Mouse (Mus musculus): ENCODE measurements around the gene Ctnnbl1.

The Ctnnbl1 gene

GRCm38 (mm10) chr2:157795627-157796423 lies 58.6 kb downstream of the Ctnnbl1 start:
- DNase-seq: no peak

GRCm38 (mm10) chr2:157799533-157799932 lies 62.3 kb downstream of the Ctnnbl1 start:
- no peak for DNase-seq

DNA sequence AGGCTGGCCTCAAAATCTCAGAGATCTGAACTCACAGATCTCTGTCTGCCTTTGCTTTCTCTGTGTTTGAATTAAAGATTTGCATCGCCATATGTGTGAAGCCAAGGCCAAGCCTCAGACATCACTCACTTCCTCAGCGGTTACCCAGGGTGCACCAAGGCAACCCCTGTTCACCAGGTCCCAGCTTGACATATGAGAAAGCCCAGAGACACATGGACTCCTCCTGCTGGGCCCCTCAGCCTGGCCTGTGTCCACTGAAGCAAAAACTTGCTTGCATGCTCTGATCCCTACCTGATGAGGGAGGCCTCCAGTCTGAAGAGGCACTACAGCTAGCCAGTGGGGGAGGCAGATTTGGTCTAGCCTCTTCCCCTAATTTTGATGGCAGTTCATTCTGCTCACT lies 63.1 kb downstream of the Ctnnbl1 start:
- DNase-seq: no peak

DNA sequence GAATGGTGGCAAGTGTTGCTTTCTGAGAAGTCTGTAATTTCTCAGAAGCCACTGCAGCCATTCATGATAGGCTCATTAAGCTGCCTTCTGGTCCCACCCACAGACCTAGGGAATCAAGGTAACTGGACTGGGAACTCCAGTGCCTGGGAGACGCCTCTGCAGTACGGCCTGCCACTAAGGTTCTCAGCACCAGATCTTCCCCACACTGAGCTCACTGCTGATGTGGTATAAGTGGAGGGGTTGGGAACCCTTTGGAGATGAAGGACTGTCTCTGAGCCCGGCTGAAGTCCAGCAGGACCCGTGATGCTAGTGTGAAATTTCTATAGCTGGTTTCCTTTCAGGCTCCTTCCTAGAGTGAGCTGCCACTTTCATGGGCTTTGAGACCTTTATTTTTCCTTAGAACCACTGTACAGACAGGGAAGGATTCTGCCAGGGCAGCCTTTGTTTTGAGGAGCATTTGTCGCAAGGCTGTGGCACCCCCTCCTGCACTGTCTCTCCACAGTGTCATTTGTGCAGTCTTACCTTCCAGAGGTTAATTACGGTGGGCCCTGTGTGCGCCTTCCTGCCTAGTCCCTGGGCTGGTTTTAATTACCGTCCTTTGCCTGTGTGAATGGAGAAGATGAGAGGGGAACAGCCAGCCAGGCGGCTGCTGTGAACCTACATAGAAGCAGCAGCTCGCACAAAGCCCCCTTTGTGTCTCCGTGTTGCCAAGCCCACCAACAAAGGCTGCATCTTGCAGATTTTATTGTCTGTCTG lies 63.7 kb downstream of the Ctnnbl1 start:
- peak; percentile 23 to 24 for DNase-seq

DNA sequence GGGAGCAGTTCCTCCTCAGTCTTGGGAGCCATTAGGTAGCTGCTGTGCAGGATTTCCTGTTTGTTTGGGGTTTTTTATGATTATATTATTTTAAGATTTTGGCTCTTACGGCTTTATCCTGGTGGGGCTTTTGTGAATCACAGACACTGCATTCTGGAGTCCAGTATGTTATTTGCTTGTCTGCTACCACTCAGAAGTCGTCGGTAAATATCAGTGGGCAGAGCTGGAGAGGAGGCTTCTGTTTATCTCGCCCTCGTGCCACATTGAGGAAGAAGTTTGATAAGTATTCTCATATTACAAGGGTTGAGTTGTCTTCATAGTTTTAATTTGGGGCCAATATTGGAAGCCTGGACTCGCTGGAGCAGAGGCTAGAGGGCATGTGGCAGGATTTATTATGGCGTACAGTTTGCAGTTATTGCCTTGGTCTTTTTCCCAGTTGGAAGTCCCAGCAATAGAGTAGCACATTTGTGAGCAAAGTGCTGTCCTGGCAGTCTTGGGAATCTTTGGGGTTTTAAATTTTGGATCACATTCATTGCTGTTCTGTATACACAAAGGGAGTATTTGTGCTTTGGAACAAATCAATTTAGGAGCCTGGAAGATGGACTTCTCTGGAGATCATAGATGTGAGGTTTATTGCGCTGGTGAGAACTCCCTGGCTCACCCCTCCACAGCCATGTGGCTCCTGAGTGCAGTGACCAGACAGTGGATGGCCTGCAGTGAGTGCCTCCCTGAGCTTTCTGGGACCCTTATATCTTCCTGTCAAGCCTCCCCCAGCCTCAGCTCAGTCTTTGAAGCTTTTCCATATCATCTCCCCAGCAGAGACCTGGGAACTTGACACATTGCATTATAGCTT lies 64.5 kb downstream of the Ctnnbl1 start:
- no peak for DNase-seq

DNA sequence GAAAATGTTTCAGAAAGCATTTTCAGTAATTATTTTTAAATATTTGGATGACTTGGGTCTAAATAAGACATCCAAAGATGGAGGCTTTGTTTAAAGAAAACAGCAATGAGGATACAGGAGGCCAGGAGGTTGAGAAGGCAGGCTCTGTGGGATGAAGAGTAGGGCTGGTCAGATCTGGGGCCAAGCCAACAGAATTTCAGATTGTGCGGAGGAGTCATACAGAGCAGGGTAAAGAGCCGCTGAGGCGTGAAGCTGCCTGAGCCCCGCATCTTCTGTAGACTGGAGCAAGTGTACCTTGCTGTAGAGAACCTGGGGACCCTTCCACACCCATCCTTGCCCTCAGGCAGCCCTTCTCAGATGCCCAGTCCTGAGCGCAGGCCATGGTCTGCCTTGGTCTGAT lies 65.5 kb downstream of the Ctnnbl1 start:
- peak in 1 of 2 experiments; percentile 27 for DNase-seq

DNA sequence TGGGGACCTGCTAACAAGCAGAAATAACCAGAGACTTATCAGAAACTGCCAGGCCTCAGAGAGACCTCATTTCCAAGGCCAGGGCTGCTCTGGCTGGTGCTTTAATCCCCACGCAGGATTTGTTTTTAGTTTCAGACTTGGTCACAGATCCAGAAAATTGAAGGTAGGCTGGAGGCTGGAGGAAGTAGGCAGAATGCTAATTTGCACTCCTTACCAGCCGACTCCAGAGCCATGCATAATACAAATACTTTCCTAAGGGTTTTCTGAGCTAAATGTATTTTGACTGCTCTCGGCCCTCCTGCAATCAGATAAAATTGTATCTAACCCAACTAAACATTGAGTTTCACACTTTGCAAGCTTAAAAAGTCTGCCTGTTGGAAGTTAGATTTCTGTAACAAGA lies 67.2 kb downstream of the Ctnnbl1 start:
- no peak for DNase-seq

- DNase-seq: peak in 1 of 2 experiments; percentile 32
Observed at GRCm38 (mm10) chr2:157805091-157805490, 67.9 kb downstream of the Ctnnbl1 start.

DNA sequence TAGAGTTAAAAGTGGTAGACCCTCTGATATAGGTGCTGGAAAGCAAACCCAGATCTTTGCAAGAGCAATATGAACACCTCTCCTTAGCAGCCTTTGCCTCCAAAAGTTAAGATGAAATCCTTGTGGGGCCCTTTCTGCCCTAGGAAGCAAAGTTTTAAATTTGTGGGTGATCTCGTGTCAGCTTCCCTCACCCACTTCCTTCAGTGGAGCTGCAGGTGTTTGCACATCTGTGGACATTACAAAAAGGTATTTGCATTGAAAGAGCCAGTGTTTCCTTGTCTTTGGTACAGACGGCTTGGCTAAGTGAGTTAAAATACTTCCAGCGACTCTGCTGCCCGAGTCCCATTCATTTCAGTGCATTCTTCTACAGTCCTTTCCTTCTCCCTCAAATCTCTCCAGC lies 69.9 kb downstream of the Ctnnbl1 start:
- no peak for DNase-seq

DNA sequence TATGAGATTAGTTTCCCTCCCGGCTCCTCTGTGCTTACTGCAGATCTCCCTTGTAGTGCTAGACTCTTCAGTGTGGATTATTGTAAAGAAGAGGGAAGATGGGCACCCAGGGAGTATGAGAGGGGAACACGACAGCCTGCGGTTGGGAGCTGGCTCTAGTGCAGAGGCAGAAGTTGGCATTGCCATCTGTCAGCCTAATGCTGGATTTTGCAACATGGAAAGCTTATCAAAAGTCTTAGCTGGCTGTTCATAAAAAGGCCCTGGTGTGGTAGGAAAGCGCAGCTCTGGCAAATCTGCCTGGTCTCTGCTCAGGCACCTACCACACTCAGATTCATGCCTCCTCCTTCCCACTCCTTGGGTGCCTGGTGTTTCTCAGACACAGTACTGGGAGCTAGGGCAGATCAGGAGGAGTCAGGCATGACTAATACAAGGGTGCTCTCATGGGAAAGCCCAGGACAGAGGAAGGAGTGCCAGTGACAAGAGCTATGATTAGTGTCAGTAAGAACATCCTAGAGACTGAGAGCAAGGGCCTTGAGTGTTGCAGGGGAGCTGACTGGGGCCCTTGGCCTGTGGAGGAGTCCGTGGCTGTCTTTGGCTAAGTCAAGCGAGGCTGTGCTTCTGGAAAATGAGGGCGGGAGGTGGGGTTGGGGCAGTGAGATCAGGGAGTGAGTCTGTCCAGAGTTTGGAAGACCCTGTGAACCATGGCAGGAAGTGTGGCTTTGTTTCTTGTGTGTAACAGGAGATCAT lies 70.6 kb downstream of the Ctnnbl1 start:
- peak in 1 of 2 experiments; percentile 37 for DNase-seq

DNA sequence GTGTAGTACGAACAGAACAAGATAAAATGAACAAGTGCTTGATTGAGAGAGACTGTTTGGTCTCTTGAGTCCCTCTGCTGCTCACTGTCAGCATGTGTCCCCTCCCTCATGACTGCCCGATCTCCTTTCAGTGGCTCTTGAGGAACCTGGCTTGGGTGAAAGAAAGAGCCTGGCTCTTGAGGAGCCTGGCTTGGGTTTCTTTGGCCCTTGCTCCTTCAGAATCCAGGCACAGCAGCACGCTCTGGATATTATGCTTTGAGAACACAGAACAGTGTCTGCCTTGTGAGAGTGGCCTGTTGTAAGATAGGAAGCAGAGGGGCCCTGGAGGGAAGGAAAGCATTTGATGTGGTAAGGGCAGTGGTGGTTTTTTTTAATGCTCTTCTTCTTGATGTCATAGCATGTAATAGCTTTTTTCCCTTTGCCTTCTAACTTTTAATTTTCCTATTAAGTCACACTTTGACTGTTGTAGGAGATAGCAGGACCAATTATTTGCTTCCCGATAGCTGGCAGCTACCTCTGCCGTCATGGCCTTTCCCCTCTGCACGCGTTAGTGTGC lies 71.2 kb downstream of the Ctnnbl1 start:
- no peak for DNase-seq

DNA sequence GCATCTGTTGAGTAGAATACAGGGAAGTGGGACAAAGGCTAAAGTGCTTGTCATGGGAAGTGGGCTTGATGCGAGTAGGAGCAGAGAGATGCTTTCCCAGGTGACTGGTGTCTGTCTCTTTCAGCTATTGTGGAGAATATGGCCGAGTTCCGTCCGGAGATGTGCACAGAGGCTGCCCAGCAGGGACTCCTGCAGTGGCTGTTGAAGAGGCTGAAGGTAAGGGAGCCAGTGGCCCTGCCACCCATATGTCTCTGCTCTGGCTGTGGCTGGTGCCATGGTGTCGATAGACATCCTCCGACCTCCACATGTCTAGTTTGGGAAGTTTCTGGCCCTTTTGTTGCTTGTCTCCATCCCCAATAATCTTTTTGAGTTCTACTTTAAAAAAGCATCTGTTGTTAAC lies 72.1 kb downstream of the Ctnnbl1 start:
- no peak for DNase-seq

DNA sequence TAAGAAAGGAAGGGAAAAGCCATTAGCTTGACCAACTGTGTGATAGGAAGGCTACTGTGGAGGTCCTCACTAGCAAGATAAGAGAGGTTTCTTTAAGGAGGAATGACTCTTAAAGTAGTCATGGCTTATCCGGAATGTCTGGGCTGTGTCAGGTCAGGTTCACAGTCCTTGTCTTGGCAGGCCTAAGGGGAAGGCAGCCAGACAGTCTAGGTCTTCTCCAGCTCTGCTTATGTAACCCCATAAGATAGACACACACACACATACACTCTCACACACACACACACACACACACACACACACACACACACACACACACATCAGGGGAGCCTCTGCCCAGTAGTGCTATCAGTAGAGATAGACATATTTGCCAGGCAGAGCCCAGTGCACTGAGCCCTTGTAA lies 73.5 kb downstream of the Ctnnbl1 start:
- no peak for DNase-seq

GRCm38 (mm10) chr2:157813121-157813520 lies 75.9 kb downstream of the Ctnnbl1 start:
- DNase-seq: no peak

DNA sequence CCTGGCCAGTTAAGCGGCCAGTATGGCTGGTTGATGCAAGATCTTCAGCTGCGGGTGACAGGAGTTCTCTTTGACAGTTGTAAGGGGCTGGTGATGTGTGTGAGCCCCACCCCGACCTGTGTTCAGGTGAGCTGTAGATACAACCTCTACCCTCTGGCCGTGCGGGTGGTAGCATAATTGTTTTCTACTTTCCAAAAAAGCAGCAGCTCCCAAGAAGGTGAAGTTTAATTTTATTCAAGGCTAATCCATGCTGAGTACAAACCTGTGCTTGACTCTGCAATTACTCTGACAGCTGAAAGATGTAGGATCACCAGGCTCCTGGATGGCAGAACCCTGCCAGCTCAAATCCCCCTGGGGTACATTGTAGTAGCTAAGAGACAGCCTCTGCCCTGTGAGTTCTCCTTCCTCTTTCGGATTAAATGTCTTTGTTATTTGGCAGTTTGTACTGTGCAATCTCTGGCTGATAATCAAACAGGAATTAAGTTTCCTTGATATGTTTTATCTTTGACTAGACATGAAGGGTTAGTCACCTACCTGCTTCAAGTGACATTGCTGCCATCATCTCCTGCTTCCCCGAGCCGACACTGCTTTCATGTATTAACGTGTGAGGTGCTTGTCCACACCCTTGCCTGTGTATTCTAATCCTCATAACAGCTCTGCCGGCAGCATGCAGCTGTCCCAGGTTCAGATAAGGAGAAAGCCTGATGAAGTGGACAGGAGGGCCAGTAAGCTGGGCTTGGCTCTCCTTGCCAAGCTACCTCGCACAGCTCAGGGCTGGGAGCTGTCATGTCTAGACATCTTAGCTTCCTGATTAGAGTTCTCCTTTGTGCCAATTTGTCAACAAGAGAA lies 77.1 kb downstream of the Ctnnbl1 start:
- DNase-seq: no peak

DNA sequence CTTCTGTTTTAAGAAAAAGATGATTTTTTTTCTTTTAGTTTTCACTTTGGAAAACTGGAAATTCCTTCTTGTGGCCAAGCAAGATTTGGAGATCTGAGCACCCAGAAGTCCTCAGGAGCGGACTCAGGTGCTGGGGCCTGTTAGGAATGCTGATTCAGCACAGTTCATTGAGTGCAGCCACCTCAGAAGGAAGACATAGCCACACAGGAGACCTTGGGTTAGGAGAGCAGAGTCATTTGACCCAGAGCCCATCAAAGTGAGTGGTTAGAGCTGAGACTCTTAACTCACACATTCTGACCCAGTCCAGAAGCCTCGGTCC lies 77.7 kb downstream of the Ctnnbl1 start:
- DNase-seq: no peak

- no peak for DNase-seq
Observed at GRCm38 (mm10) chr2:157817672-157818071, 80.5 kb downstream of the Ctnnbl1 start.

GRCm38 (mm10) chr2:157818576-157819320 lies 81.5 kb downstream of the Ctnnbl1 start:
- DNase-seq: no peak

DNA sequence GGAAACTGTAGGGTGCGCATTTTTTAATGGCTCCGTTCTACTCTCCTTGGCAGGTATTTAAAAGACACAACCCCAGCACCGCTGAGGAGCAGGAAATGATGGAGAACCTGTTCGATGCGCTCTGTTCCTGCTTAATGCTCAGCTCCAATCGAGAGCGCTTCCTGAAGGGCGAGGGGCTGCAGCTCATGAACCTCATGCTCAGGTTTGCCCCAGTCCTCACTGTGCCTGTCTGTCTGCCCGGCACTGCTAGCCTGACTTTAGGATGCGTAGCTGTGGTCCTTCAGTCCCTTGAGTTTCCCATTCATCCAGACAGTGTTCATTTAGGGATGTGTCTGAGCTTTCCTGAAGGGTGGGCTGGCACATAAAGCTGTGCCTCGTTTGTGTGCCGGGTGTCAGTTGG lies 82.2 kb downstream of the Ctnnbl1 start:
- DNase-seq: no peak

- DNase-seq: no peak
Observed at GRCm38 (mm10) chr2:157821259-157821658, 84.1 kb downstream of the Ctnnbl1 start.

DNA sequence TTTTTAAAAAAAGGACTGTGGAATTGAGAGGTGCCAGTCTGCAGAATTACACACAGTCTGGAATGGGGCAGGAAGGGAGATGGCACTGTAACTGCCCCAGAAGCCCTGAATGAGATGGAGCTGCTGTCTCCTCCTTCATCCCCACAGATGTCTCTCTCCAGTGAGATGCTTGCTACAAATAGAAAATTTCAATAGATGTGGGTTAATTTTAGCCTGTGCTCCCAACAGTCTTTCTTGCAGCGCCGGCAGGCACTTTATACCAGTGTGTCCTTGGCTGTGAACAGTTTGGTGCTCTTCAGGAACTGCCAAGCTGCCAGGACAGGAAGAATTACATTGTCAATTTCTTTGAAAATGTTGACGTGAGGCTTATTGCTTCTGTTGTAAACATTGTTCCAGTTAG lies 86.3 kb downstream of the Ctnnbl1 start:
- no peak for DNase-seq

Measured in kidney, postnatal 4 days (tissue).